Mouse (Mus musculus) thymus, postnatal 0 days (tissue): ENCODE measurements at regions not wholly inside any gene's neighbourhood (a gene's known extent, or its start where the extent isn't known, plus 50 kb on each side); places are given as distances from the start of the nearest gene placed in this dataset.
"Not testable (repeated sequence)": the region's sequence is repeated elsewhere in the genome, so short reads cannot be mapped to it uniquely, and the experiment has no call there.

ENCODE experiments used
- DNase-seq: peaks from one replicate; pipeline ENCODE4 v3.0.0-alpha.2; 2015; ENCODE audit warnings: low spot score

DNA sequence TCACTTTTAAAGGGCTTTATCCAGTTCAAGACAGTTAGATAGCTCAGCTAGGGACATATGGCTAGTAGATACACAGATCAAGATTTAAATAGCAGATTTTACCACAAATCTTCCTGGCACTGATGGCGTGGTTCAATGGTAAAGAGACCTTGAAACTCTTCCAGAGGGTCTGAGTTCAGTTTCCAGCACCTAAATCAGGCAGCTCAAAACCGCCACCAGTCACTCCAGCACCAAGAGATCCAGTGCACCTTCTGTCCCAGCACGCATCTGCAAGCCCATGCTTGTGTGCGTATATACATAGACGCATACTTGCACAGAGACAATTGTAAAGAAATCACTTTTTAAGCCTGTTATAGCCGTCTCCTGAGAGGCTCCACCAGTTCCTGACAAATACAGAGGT lies 454.0 kb upstream of the Jmjd1c start:
- no peak for DNase-seq

DNA sequence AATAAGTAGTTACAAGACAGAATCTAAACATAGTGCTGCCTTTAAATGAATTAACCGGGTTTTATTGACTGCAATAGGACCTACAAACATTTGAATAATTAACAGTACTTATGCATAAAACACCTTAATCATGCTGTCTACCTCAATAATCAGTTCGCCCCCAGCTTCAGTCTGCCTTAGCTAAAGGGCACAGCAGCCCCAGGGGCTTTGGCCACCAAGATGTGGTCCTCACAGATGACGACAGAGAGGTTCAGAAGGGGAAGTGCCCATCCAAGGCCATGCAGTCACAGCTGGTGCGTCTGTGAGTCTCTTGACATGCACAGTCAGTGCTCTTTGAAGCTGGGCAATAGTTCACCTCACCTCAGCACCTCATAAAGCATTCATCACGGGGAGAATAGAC lies 452.8 kb upstream of the Jmjd1c start:
- no peak for DNase-seq

DNA sequence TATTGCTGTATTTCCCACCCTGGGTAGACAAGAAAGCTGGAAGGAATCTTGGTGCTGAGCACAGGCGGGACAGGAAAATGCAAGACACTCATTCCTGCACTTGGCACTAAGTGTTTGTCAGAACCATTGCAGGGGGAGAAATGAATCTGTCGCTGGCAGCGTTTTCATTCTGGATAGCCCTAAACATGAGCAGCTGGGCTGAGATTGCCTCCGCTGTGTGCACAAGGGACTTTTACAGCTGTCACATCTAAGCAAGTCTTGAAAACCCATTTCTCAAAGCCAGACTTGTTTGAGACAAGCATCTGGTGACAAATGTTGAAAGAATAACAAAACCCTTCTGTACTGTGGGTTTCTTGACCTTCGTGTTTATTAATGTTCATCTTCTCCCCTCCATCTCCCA lies 438.4 kb upstream of the Jmjd1c start:
- DNase-seq, result no peak

DNA sequence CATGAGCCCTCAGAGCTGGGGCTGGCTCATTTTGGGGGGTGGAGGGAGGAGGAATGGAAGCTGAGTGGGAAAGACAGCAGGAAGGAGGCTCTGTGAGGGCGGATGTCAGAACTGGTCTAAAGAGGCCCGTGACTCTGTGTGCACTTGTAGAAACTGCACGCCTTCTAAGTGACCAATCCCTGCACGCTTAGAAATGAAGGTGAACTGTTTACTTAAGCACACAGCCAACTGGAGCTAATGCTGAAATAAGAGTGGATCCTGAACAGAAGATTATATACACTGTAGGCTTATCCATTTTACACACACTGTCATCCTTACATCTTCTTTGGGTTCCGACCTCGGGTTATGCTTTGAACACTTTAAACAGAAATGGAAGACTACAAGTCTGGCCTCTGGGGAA lies 412.8 kb upstream of the Jmjd1c start:
- DNase-seq, result no peak

DNA sequence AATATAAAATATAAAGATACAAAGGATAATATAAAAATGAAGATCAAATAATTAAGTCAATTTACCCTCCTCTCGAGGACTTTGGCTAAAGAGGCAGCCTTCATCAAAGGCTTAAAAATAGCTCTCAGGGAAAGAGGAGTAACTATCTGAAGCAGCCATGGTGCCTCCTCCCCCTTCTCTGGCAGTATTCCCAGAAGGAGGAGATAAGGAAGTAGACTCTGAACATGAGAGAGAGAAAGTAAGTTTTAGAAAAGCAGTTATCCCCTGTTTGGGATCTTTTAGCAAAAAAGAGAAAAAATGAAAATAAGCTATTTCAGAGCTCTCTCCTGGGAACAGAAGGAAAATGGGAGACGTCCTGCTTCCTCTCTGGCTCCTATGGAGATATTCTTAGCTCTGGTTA lies 406.7 kb upstream of the Jmjd1c start:
- DNase-seq, result not testable (repeated sequence)

DNA sequence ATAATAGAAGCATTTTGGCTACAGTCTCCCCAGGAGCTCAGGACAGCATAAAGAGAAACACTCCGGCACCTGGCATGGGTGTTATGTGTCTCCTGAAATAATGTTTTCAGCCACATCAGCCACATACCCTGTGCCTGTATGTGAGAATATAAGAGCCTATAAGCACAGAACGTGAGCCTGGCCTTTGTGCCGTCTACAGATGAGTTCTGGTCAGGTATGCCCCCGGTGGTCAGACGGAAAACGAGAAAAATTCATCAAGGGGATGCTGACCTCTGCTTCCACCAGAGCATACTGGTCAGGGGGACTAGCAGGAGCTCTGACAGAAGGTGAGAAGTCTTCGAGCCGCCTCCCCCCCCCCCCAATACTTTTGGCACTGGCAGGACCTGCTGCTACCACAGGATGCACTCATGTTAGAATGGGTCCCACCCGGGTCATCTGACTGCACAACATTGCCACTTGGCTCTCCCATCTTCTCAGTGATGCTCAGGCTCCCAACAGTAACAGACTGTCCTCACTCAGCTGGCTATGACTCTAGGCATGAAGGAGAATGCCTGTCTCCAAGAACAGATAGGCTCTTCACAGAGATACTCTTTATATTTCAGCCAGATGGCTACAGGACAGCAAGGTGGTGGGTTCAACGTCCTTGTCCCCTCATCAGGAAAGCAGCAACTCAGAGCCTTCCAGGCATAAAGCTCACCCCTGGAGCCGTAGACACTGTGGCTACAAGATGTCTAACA lies 401.2 kb upstream of the Jmjd1c start:
- DNase-seq, result no peak

DNA sequence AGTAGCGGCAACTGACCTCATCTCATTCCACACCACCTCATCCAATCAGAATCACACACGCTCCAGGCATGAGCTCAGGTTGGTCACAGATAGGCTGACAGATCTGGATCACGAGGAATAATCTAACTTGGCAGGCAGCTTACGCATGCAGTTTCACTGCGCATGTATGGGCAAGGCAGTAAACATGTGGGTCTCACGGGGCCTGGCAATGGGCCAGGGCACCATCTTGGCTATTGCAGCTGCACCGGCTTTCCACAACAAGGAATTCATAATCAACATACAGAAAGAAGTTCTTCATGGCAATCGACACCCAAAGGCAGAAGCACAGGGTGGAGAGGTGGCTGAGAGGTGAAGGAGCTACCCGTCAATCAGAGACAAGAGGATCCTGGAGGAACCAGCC lies 381.0 kb upstream of the Jmjd1c start:
- not testable (repeated sequence) for DNase-seq

DNA sequence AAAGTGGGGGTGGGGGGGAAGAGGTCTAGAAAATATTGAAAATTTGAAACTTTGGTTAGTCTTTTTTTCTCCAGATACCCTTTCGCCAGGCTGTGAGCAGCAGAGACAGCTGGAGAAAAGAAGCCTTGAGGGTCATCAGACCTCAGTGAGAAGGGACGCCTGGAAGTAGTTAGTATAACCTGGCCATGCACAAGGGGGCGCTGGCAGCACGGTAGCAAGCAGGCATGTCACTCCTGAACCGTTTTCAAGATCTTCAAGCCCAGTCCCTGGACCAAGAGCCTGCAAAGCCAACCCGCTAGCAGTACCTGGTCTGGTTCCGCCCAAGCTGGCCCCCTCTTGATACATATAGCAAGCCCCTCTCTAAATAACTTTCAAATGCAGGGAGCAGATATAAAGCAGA lies 378.0 kb upstream of the Jmjd1c start:
- DNase-seq, result no peak

DNA sequence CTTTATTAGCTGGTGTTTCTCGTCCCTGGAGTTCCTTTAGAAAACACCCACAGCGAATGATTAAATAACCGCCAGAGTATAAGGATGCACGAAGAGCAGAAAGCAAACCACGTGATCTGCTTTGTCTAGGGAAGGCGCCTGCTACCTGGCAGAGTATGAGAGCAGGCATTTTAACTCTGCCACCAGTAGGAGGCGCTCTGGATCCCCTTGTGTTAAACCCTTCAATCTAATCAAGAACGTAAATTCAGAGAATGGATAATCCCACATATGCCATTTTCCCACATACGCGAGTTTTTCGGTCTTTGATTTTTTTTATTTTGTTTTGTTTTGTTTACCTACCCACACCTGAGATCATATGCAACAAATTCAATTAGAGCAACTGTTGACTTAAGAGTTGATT lies 376.1 kb upstream of the Jmjd1c start:
- no peak for DNase-seq

DNA sequence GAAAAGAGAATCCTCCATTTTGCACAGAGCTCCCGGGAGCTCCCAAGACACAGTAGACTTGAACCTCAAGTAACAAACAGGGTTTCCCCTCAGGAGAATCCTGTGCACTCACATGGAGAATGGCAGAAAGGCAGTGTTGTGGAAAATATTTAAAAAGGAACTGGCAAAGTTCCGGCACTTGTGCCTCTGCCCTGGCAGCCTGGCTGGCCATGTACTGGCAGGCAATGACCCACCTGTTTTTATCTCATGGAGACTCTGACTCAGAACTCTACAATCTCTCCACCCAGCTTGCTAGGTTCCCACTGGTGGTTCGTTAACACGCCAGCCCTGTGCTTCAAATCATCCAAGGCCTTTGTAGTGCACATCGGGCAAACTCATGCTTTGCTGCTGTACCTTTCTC lies 362.3 kb upstream of the Jmjd1c start:
- DNase-seq, result no peak

DNA sequence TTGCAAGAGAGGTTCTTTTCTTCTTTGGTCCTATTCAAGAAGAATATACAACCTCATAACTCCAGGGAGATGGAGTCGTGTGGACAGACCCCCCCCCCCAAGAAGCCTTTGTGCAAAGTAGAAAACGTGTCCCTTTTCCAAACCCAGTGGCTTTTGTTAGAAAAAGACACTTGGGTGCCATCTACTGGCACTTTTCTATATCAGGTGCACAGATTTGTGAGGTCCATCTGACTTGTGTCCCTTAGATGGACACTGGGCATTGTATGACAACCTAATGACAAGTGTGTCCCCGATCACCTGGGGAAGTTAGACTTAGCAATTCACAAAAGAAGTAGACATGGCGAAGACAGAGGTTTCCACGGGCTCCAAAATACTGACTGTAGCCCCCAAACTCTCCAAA lies 361.1 kb upstream of the Jmjd1c start:
- DNase-seq, result no peak

DNA sequence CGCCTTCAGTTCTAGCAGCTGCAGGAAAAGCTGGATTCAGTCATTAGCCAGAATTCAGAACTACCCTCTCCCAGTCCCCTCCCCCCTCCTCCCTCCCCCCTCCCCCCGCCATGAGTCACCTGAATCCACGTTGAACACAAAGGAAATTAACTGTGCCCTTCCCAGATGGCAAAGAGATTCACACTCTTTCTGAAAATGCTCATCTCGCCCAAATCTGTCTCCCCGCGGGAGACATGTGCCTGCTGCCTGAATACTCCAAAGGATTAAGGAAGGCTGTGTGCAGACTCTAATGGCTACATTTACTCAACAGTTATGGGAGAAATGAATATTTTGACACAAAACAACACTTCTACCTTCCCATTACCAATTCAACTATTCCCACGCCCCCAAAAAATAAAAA lies 356.9 kb upstream of the Jmjd1c start:
- no peak for DNase-seq

DNA sequence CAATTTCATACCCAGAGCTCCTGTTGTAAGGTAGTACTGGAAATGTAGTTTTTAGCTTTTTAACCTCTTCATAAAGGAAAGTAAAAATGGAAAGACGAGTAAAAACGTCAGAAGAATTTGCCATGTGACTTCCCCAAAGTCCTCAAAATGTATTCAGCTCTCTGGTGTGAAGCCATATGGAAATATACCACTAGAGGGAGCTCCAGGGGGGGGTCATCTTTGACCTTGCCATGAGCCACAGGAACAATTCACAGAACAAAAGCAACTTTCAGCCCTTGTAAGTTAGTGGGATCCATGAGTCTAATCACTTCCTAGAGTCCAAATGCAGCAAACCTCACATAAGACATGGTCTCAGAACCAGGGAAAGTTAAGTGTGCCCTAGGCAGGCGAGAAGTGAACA lies 354.1 kb upstream of the Jmjd1c start:
- DNase-seq, result peak; percentile 9

DNA sequence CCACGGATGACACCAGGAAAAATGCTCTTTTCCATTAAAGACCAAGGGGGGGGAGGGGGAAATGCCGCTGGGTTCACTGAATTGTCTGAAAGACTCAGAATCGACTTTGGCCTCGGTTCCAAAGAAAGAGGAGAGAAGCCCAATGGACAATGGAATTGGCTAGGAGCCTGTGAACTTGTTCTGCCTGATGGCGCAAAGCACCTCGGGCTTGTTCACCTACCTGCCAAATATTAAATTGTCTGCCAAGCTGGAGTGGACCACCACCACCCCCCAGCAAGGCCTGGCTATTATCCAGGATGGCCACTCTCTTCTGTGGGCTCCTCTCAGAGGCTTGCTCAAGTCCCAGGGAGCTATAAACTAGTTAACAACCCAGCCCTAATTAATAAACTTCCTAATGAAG lies 352.7 kb upstream of the Jmjd1c start:
- DNase-seq, result no peak

DNA sequence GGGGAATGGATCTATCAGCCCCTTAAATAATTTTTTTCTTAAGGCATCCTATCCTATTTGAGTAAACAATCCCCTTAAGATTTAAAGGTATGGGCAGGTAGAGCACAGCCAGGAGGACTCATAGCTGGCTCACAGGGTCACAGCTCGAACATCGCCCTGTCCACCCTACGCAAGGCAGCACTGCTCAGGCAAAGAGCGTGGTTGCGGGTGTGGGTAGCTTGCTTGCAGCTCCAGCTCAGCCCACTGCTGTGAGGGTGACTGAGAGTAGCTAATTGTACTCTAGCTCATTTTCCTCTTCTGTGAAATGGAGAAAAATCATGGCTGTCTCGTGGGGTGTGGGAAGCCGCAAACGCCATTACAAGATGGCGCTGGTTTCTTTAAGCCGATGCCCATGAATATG lies 350.1 kb upstream of the Jmjd1c start:
- DNase-seq, result no peak

DNA sequence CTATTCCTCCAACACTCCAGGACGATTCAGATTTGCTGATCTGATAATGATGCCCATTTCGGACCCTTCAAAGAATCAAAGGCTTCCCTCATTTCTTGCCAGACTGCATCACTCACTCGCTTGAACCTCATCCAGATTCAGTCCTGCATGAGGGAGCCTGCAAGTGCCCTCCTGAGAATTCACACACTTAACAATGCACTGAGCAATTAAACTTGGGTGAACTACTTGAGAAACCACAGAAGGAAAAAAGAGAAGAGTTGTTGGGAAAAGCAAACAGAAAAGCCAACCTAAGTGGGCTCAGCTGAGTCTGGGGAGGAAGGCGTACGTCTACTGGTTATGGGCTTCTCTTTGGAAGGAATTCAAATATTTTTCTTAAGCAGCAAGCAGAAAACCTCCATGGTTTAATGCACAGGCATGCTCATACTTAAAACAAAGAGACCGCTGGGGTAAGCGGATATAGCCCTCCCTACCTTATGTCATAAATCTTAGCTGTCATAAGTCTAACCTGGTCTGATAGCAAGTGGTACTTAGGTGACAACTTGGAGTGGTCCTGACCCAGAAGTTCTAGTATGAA lies 343.6 kb upstream of the Jmjd1c start:
- DNase-seq, result no peak

DNA sequence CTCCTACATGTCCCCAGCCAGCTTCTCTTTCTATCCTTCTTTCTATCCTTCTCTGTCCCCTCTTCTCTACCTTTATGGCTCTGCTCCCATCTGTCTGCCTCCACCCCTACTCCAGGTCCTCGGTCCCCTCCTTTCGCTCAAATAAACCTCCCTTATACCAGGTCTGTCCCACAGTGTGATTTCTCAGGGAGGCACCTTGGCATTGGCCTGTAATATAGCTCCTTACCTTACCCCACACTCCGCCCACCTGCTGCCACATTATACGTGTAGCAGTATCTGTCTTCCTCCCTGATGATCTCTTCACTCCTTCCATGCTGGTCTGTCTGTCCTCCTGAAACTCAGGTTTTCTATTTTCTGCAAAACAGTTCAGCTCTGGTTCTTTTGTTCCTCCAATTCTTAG lies 339.1 kb upstream of the Jmjd1c start:
- no peak for DNase-seq

DNA sequence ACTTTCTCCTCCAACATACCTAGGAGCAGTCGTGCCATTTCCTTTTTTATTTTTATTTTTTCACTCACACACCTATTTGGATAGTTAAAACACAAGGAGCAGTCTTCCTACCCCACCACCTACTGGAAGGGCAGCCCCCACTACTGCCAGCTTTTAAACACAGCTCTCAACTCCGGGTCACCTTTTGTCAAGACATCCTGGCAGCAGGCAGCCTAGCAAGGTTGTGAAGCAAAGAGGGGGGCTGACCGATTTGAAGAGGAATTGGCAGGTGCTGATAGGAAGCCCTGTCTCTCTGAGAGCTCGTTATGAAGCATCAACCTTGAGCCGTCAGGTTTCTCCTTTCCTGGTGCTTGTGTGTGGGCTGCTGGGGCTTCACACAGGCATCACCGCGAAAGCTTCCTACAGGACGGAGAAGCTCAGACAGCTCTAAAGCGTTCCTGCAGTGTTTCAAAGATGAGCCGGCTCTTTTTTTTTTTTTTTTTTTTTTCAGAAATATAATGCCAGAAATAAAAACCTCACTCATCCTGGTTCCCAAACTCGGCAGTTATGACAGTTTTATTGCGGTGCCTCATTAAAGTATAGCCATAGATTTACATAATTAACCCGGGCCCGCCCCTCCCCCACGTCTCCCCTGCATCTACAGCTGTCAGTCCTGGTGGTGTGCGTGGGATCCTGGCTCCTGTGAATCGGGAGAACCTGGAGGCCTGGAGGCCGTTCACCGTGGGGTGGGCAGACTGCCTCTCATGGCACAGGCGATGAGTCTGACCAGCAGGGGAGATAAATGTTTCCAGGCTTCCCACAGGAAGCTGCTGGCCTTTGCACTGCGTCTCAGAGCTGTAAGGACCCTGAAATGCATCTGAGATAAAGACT lies 325.5 kb upstream of the Jmjd1c start:
- no peak for DNase-seq

DNA sequence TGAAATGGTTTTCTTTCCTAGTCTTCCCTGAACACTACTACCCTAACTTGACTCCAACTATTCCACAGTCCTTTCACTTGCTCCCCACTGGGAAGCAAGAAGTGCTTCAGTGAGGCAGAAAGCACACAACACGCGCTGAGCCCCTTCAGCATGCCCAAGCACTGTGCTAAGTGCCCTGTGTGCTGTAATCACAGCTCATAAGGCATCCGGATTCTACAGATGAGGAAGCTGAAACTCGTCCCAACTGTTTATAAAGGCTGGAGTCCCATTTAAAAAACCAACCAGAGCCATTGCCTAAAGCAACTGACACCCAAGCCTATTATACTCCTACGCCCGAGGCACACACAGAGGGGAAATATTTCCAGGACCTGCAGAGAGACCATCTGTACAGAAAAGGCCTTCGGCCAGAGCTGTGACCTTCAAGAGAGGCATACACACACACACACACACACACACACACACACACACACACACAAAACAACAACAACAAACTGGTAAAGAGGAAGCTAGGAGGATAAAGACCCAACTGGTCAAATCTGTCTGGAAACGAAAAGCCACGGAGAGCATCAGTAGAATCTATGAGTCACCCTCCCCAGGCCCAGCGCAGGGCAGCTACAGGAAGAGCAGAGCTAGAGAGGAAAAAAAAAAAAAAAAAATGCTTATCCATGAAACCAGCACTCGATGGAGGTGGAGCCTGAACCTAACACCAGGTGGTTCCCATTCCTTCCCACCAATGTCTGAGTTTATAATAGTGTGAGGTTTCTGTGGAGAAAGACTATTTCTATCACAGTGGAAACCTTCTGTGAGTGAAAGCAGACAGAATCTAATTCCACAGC lies 315.4 kb upstream of the Jmjd1c start:
- no peak for DNase-seq

DNA sequence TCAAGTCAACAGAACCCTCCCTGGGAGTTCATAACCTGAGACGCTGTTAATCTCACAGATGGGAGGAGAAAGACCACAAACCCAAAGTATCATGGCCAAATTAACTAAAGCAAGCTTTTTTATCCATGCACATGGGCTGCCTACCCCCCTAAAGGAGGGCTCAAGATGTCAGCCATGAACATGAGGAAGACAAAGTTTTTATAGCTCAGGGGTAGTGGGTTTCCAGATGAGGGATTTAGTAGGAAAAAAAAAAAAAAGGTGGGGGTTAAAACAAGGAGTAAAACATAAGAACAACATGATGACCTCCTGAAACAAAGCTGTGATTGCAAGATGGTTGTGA lies 314.8 kb upstream of the Jmjd1c start:
- no peak for DNase-seq

DNA sequence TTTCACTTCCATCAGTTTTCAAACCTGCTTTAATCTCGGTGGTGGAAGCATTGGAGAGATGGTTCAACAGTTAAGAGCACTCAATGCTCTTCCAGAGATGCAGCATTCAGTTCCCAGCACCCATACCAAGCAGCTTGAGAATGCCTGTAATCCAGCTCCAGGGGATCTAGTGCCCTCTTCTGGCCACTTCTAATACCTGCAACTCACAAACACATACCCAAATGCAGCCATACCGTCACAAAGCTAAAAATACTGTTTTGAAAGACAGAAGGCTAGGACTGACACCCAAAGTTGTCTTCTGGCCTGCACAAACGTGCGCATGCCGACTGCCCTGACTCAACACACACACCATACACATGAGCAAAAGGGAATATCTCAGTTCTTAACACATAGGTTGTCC lies 313.9 kb upstream of the Jmjd1c start:
- no peak for DNase-seq

DNA sequence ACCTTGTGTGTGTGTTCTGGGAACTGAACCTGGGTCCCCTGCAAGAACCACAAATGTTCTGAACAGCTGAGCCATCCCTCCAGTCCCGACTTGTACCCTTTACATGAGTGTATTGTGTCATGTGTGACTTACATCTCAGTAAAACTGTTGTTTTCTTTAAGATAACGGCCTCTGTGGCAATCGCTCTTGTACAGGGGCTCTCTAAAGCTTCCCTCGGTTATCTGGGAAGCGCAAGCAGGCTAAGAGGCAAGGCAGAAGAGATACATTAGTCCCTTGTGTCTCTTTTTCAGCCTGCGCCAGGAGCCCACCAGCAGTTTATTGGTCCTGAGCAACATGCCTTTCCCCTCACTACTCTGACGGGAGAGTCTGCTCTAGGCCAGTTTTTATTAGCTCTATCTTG lies 308.1 kb upstream of the Jmjd1c start:
- no peak for DNase-seq
